Mouse (Mus musculus): ENCODE data around the gene Psmc2.

The Psmc2 gene

DNA sequence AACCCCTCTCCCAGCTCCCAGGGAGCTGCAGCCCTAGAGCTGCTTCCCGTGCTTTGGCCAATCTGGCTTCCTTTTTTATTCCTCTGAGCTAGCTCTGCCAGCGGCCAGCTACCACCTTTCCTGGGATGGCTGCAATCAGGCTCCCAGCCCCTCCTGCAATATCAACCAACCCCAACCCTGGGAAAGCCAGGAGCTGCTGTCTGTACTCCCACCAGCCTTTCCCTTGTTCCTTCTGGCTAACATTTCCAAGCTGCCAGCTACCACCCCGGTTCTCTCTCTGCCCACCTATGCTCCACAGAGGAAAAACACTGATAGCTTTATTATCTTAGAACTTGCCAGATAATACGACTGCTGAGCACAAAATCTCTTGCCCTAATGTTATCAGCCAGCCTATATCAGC is 19.8 kb downstream of the Psmc2 start:
- DNase-seq (ENCODE audit: low spot score), result no peak

DNA sequence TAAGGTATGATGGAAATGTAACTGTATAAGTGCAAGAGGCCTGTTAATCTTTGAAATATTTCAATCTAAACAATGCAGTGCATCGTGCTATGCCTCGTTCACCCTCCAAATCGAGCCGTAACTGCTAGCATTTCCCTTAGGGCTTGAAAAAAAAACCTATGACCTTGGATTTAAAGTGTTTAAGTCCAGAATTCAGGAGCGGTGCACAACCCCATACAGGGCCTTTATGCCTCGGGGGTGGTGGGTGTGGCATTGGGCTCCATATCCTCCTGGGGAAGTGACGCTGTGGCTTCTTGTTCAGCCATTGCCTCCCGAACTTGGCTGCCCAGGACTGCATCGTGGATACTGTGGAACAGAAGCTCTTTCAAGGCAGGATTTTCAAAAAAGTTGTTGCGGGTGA is 25.8 kb downstream of the Psmc2 start:
- DNase-seq (ENCODE audit: low spot score), result no peak

DNA sequence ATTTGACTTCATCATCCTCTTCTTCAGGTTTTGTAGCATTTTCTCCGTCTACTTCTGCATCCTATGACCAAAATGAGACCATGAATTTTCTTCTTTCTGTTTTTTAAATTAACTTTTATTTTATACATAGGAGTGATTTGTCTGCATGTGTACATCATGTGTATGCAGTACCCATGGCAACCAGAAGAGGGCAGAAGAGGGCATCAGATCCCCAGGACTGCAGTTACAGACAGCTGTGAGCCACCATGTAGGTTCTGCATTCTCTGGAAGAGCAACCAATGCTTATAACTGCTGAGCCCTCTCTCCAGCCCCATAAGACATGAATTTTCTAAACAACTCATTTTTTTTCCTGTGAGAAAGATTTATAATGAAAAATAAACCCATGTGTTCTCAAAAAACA is 28.9 kb downstream of the Psmc2 start:
- peak; percentile 10 for DNase-seq (ENCODE audit: low spot score)

DNA sequence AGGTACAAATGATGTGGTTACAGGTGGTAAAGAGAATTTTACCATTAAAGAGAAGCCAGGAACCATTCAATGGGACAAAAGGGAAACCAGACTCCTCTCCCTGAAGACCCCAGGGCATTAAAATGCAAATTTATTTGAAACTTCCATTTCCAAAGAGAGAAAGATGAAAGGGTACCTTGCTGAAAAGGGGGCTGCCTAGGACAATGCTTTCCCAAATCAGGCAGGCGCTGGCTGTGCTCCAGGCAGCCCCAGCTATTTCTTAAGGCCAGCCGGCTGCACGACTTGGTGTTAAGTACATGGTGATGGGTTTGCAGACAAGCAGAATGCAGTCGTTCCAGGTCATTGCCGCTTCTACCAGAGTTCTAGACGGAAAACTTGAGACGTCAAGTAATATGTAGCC is 41.3 kb downstream of the Psmc2 start:
- DNase-seq (ENCODE audit: low spot score), result no peak

DNA sequence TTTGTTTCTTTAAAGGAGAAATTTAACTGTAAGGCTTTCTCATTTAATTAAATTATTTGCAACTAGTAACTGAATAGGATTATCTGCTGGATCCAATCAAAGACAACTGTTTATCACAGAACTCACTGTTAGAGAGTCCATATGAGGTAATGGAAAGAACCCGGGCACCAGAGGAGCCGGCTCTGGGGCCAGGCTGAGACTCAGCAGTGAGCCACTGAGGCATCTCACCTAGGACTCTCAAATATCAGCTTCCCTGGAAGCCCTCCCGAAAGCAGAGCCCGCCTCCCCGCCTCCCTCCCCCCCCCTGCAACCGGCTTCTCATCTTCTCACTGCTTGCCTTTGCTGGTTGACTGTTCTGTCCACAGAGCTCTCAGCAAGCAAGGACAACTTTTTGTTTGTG is 42.6 kb downstream of the Psmc2 start:
- DNase-seq (ENCODE audit: low spot score), result no peak

DNA sequence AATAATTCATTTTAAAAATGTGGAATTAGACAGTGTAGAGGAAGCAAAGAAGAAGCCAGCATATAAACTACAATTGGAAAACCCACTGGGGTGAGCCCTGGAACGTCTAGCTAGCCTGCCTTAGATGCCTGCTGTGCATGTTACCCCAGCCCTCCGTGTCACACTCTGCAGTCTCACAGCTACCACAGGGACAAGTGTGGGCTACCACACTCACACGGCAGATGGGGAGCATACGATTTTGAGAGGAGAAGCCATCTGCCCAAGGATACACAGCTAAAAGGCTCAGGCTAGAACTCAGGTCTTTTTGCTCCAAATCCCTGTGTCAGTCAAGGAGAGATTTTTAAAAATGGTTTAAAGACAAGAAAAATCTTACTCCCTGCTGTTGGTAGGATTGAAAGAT is 43.8 kb downstream of the Psmc2 start:
- no peak for DNase-seq (ENCODE audit: low spot score)

DNA sequence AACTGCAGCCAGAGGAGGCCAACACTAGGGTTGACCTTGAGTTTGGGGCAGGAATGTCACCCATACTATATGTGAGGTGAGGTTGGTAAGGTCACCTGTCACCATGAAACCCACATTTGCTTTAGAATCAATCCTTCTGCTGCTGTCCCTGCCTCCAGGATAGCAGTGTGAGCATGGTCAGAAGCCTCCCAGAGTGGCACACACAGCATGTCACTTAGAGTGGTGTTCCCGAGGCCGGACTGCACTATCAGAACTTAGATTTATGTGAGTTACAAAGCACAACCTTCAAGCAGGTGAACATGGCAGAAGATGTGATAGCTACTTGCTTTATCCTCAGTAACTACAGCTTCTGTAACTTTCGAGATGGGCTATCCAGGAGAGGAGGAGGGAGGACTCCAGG is 46.7 kb downstream of the Psmc2 start:
- DNase-seq (ENCODE audit: low spot score), result no peak

DNA sequence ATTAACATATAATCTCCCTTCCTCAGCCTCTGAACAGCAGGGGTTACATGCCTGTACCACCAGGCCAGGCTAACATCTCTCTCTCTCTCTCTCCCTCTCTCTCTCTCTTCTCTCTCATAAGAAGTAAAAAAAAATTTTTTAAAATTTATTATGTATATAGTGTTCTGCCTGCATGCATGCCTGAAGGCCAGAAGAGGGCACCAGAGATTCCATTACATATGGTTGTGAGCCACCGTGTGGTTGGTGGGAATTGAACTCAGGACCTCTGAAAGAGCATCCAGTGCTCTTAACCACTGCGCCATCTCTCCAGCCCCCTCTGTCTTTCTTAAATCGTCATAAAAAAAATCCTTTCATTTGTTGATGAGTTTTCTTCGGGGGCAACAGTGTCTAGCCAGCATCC is 59.6 kb downstream of the Psmc2 start:
- no peak for DNase-seq (ENCODE audit: low spot score)

DNA sequence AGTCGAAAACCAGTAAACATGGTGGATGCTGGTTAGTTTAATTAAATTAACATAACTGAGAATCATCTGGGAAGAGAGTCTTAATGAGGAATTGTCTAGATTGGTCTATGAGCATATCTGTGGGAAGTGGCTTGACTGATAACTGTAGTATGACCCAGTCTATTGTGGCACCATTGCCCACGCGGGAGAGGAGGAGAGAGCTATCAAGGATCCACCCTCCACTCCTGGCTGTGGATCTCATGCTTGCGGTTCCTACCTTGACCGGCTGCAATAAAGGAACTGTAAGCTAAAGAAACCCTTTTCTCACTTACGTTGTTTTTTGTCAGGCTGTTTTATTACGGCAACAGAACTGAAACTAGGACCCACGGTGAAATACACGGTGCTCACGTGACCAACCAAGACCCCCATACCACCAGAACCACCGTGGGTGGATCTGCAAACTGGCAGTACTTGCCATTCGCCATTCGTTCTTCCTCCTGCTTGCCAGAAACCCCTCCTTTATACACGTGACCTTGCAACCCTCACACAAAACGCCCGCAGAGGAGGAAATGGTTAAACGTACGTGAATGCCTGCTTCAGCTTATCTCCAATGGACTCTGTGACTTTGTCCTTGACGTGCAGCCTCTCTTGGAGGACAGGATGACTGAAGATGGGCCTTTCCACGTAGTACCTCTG is 61.7 kb downstream of the Psmc2 start:
- DNase-seq (ENCODE audit: low spot score), result no peak

DNA sequence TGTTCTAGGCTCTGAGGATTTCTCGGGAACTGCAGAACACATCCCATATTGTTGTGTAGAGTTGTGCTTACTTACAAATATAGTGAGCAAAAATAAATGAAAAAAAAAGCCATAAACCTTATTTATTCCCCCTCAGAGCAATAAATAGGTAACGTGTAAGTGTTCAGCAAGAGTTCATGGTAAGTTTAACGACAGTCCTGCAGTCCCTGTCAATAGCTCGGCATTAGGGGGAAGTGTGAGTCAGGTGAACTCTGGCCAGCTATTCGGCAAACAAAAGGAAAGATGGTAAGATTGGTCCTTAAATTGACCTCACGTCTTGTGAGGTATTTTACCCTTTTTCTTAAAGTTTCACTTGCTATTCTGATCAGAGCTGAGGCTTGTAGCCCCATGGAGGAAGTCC is 62.4 kb downstream of the Psmc2 start:
- no peak for DNase-seq (ENCODE audit: low spot score)

DNA sequence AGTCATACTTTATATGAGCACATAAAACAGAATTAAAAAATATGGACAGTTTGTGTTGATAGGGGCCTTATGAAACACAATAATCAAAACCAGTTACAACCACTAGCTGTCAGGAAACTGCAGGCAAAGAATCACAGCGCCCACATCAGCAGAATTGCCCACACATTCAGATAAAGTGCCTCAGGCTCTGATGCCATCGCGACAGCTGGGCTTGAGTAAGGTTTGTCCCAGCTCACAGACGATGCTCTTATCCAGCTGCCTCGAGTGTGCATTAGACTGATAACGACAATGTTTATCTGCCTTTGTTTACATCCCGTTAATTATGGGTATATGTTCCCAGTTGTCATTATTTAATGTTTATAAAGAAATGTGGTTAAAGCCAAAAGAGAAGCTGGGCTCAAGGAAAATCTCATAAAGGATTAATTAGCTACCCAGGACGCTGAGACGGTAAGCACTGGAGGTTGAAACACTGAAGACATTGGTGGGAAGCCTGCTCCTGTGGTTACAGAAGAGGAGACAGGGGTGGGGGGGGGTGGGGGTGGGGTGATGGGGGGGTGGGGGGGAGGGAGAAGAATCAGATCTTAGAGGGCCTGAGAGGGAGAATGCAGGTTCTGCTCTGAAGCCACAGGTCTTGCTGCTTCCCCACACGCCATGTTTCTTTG is 66.7 kb downstream of the Psmc2 start:
- DNase-seq (ENCODE audit: low spot score), result no peak

Measured in ovary, postnatal 36 days (tissue).